Mouse (Mus musculus): ENCODE data around the gene Papss2.

GRCm38 (mm10) chr19:32592749-32593148, 2.8 kb upstream of the Papss2 start:
- no peak for TF ChIP-seq CTCF (IDR thresholded peaks at IDR 0.05; ENCODE audit: borderline replicate concordance, insufficient read depth, low read depth, low read length)
- no peak for TF ChIP-seq POLR2A (IDR thresholded peaks at IDR 0.05; ENCODE audit: borderline replicate concordance, insufficient read depth, low read length)

All from cerebellum, adult 2 months (tissue).